Mouse (Mus musculus) MEL (cell line): Measurements from ENCODE around the gene Ctnna2. TPM values are rescaled to one million over a fixed set of nuclear protein-coding genes. Genes with fewer than 3 reads are reported as not detected.

Experiments used
- DNase-seq: peaks from one replicate; pipeline ENCODE4 v3.0.0; 2011; ENCODE audit warnings: low read depth, low spot score
- H3K27ac ChIP-seq: 2 replicates; pipeline ENCODE4 v1.5.1; 2012; ENCODE audit warnings: low read depth, mild to moderate bottlenecking, control low read depth, low read length, moderate library complexity; ENCODE audit not compliant: control insufficient read depth
- H3K27me3 ChIP-seq, 2 experiments: fragments of 150-350 bp in 1 of 2; sonication (generic) in 1 of 2; 2 replicates each; pipeline ENCODE4 v1.6.1; 2012; ENCODE audit warnings: low read length in 2 of 2, mild to moderate bottlenecking in 2 of 2, improper control_type of control experiment in 1 of 2, moderate library complexity in 1 of 2; ENCODE audit not compliant: insufficient read depth in 2 of 2, control insufficient read depth in 1 of 2
- H3K36me3 ChIP-seq, 2 experiments: 2 replicates each; pipeline ENCODE4 v1.6.1; 2012 to 2014; ENCODE audit warnings: low read length in 2 of 2, improper control_type of control experiment in 1 of 2, inconsistent platforms in 1 of 2, mild to moderate bottlenecking in 1 of 2; ENCODE audit not compliant: insufficient read depth in 2 of 2, control insufficient read depth in 1 of 2
- H3K4me1 ChIP-seq, 2 experiments: fragments of 150-350 bp in 1 of 2; sonication (generic) in 1 of 2; 2 replicates each; pipeline ENCODE4 v1.6.1; 2012; ENCODE audit warnings: low read length in 2 of 2, improper control_type of control experiment in 1 of 2, mild to moderate bottlenecking in 1 of 2; ENCODE audit not compliant: insufficient read depth in 2 of 2, control insufficient read depth in 1 of 2
- H3K4me3 ChIP-seq, 2 experiments: fragments of 150-350 bp in 1 of 2; sonication (generic) in 1 of 2; 2 replicates each; pipeline ENCODE4 v1.5.1; 2012; ENCODE audit warnings: low read depth in 2 of 2, low read length in 2 of 2, mild to moderate bottlenecking in 2 of 2, moderate library complexity in 2 of 2, control low read depth in 1 of 2, improper control_type of control experiment in 1 of 2; ENCODE audit not compliant: control insufficient read depth in 1 of 2, insufficient read depth in 1 of 2
- H3K79me2 ChIP-seq: 2 replicates; pipeline ENCODE4 v1.6.1; 2012; ENCODE audit warnings: mild to moderate bottlenecking, low read length, moderate library complexity; ENCODE audit not compliant: control insufficient read depth, poor library complexity, insufficient read depth
- H3K9ac ChIP-seq: 2 replicates; pipeline ENCODE4 v1.6.1; 2012; ENCODE audit warnings: low read depth, mild to moderate bottlenecking, control low read depth, low read length, moderate library complexity; ENCODE audit not compliant: control insufficient read depth, poor library complexity, severe bottlenecking
- H3K9me3 ChIP-seq: fragments of 150-350 bp; sonication (generic); replicated peaks from 2 replicates; pipeline ENCODE4 v1.6.1; 2012; ENCODE audit warnings: mild to moderate bottlenecking, low read length, improper control_type of control experiment, moderate library complexity; ENCODE audit not compliant: insufficient read depth
- BHLHE40 ChIP-seq: IDR thresholded peaks from 2 replicates; pipeline ENCODE4 v1.6.1; 2012; ENCODE audit warnings: low read depth, mild to moderate bottlenecking, inconsistent platforms, low read length, improper control_type of control experiment, borderline replicate concordance
- CHD1 ChIP-seq: IDR thresholded peaks from 2 replicates; pipeline ENCODE4 v1.6.1; 2012; ENCODE audit warnings: low read depth, mild to moderate bottlenecking, inconsistent platforms, low read length, improper control_type of control experiment
- ELF1 ChIP-seq: IDR thresholded peaks from 2 replicates; pipeline ENCODE4 v1.6.1; 2014; ENCODE audit warnings: low read depth, mild to moderate bottlenecking, inconsistent platforms, low read length, improper control_type of control experiment, moderate library complexity
- EP300 ChIP-seq, 2 experiments: IDR thresholded peaks; 2 replicates each; pipeline ENCODE4 v1.6.1; 2011; ENCODE audit warnings: improper control_type of control experiment in 2 of 2, low read length in 2 of 2, low read depth in 1 of 2, mild to moderate bottlenecking in 1 of 2
- GABPA ChIP-seq: IDR thresholded peaks from 2 replicates; pipeline ENCODE4 v1.6.1; 2012; ENCODE audit warnings: low read depth, mild to moderate bottlenecking, inconsistent platforms, low read length, improper control_type of control experiment, moderate library complexity
- MAX ChIP-seq: IDR thresholded peaks from 2 replicates; pipeline ENCODE4 v1.6.1; 2011; ENCODE audit warnings: low read length, improper control_type of control experiment
- MEF2A ChIP-seq: IDR thresholded peaks from 2 replicates; pipeline ENCODE4 v1.6.1; 2014; ENCODE audit warnings: low read depth, mild to moderate bottlenecking, inconsistent platforms, low read length, improper control_type of control experiment; ENCODE audit not compliant: poor library complexity, insufficient replicate concordance, severe bottlenecking; ENCODE audit errors: extremely low read depth
- MYB ChIP-seq: IDR thresholded peaks from 2 replicates; pipeline ENCODE4 v1.6.1; 2011; ENCODE audit warnings: mild to moderate bottlenecking, low read depth, low read length, improper control_type of control experiment
- NELFE ChIP-seq: IDR thresholded peaks from 2 replicates; pipeline ENCODE4 v1.6.1; 2011; ENCODE audit warnings: low read depth, low read length, improper control_type of control experiment
- NRF1 ChIP-seq: IDR thresholded peaks from 2 replicates; pipeline ENCODE4 v1.6.1; 2014; ENCODE audit warnings: low read depth, mild to moderate bottlenecking, inconsistent platforms, low read length, improper control_type of control experiment, moderate library complexity; ENCODE audit not compliant: poor library complexity, insufficient read depth, severe bottlenecking
- RAD21 ChIP-seq: IDR thresholded peaks from 2 replicates; pipeline ENCODE4 v1.6.1; 2011; ENCODE audit warnings: mild to moderate bottlenecking, low read depth, low read length, improper control_type of control experiment
- SMC3 ChIP-seq: IDR thresholded peaks from 2 replicates; pipeline ENCODE4 v1.6.1; 2011; ENCODE audit warnings: low read depth, low read length, improper control_type of control experiment
- TBP ChIP-seq: IDR thresholded peaks from 2 replicates; pipeline ENCODE4 v1.8.0; 2011; ENCODE audit warnings: low read depth, low read length, improper control_type of control experiment
- USF1 ChIP-seq: IDR thresholded peaks from 2 replicates; pipeline ENCODE4 v1.6.1; 2014; ENCODE audit warnings: low read depth, mild to moderate bottlenecking, inconsistent platforms, low read length, improper control_type of control experiment, moderate library complexity
- ZMIZ1 ChIP-seq: IDR thresholded peaks from 2 replicates; pipeline ENCODE4 v1.6.1; 2012; ENCODE audit warnings: low read depth, mild to moderate bottlenecking, inconsistent platforms, low read length, improper control_type of control experiment, moderate library complexity
- ZNF384 ChIP-seq: IDR thresholded peaks from 2 replicates; pipeline ENCODE4 v1.6.1; 2012; ENCODE audit warnings: low read depth, mild to moderate bottlenecking, inconsistent platforms, low read length, improper control_type of control experiment
- polyA plus RNA-seq, 2 experiments: library from polyadenylated mRNA; stranded (reverse) in 1 of 2; unstranded in 1 of 2; fragments of >175 nt in 1 of 2; fragments of >200 nt in 1 of 2; gene quantifications; 2 replicates each; pipeline versions ENCODE4 v1.2.1 to v1.2.4; 2012; ENCODE audit warnings: low replicate concordance in 2 of 2, low read depth in 1 of 2; ENCODE audit not compliant: insufficient read length in 2 of 2, insufficient read depth in 1 of 2, missing spikeins in 1 of 2
- total RNA-seq: library from RNA; depleted of rRNA; stranded (reverse); fragments of 300-350 nt; gene quantifications from 2 replicates; pipeline ENCODE4 v1.2.3, GENCODE M21; 2012

The Ctnna2 gene
- total and polyA plus RNA-seq, 3 experiments = not detected

DNA sequence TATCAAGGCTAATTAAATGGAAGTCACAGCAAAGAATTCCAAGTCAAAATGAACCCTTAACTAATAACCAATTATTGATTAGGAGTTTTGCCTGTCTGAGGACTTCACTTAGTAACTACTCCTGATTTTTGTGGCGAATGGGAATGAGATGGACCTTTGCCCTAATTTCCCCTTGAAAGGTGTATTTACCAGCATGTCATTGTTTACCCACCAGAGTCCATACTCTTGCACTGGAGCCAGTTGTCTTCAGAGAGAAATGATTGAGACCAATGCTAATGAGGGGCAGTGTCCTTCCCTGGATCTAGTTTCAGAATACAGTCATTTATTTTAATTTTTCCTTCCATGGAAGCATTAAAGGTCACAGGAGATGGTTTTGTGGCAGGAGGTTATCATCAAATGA is 881.0 kb downstream of the Ctnna2 start:
- Histone ChIP-seq H3K36me3 (no peaks in the 10 kb centered on the region), H3K4me3 (no peak overlapping the region), H3K4me1 (no peaks in the 10 kb centered on the region), H3K9me3 (no peaks in the 10 kb centered on the region), H3K79me2 (no peaks in the 10 kb centered on the region), H3K27me3 (no peaks in the 10 kb centered on the region), H3K27ac (no peak overlapping the region), H3K9ac (no peak overlapping the region)
- no peak for TF ChIP-seq RAD21
- no peak for TF ChIP-seq MEF2A
- no peak for TF ChIP-seq BHLHE40
- no peak for TF ChIP-seq ZMIZ1
- DNase-seq = no peak

- no peaks in the 10 kb centered on the region for H3K36me3 ChIP-seq
- no peaks in the 10 kb centered on the region for H3K9me3 ChIP-seq
- no peak for DNase-seq
- H3K79me2 ChIP-seq = no peaks in the 10 kb centered on the region
- H3K9ac ChIP-seq = no peak overlapping the region
- TF ChIP-seq EP300 (IDR thresholded peaks at IDR 0.05; ENCODE audit: low read depth in 1 of 2, low read length in 2 of 2) = no peak
- H3K4me1 ChIP-seq = no peaks in the 10 kb centered on the region
- no peak overlapping the region for H3K27ac ChIP-seq
- no peaks in the 10 kb centered on the region for H3K27me3 ChIP-seq
- no peak overlapping the region for H3K4me3 ChIP-seq
Observed at GRCm38 (mm10) chr6:77075396-77076376, 903.8 kb downstream of the Ctnna2 start.

GRCm38 (mm10) chr6:77069595-77069994 is 909.9 kb downstream of the Ctnna2 start:
- no peaks in the 10 kb centered on the region for H3K79me2 ChIP-seq
- no peaks in the 10 kb centered on the region for H3K27me3 ChIP-seq
- H3K4me3 ChIP-seq = no peak overlapping the region
- TF ChIP-seq CHD1 (no peak), ZNF384 (no peak), ELF1 (no peak), NELFE (no peak), USF1 (no peak), SMC3 (no peak), GABPA (no peak), MYB (no peak), NRF1 (no peak), TBP (no peak), MAX (no peak), ZMIZ1 (no peak)
- TF ChIP-seq, all 39 proteins: peak for 0
- H3K4me1 ChIP-seq = no peaks in the 10 kb centered on the region
- H3K27ac ChIP-seq = no peak overlapping the region
- no peak overlapping the region for H3K9ac ChIP-seq
- no peak for DNase-seq
- no peaks in the 10 kb centered on the region for H3K9me3 ChIP-seq
- no peaks in the 10 kb centered on the region for H3K36me3 ChIP-seq
